Mouse (Mus musculus): Measurements from ENCODE around the gene Nfkbia. TPM values are rescaled to one million over a fixed set of nuclear protein-coding genes. Genes with fewer than 3 reads are reported as not detected.

Gene Nfkbia
- polyA plus RNA-seq, 1 experiment from 2014 or later, result 38.5 TPM

GRCm38 (mm10) chr12:55463992-55464845, 28.2 kb downstream of the Nfkbia start:
- no peak overlapping the region for H3K4me2 ChIP-seq (ENCODE audit: low read depth, low read length)
- H3K9me3 ChIP-seq (ENCODE audit: low read length), result no peaks in the 10 kb centered on the region
- H3K4me3 ChIP-seq (ENCODE audit: low read depth, low read length), result no peak overlapping the region
- peaks cover 38% of the 10 kb centered on the region for H3K4me1 ChIP-seq (ENCODE audit: insufficient read depth)
- peaks cover 10% of the 10 kb centered on the region; the same call in 1 of the 2 replicates for H3K27me3 ChIP-seq (ENCODE audit: insufficient read depth, low read length)
- peak overlapping the region; percentile 75 for H3K27ac ChIP-seq (ENCODE audit: low read depth)
- DNase-seq (no peak), ATAC-seq (no peak)
- no peak for TF ChIP-seq CTCF (IDR thresholded peaks at IDR 0.05; ENCODE audit: low read depth)
- H3K9ac ChIP-seq (replicated peaks), result no peak overlapping the region
- no peaks in the 10 kb centered on the region for H3K36me3 ChIP-seq (replicated peaks; ENCODE audit: insufficient read depth, low read length)
- 58% methylated on average over 16 of the region's 16 CpGs for WGBS (ENCODE audit: insufficient replicate concordance)

GRCm38 (mm10) chr12:55463087-55463486, 29.4 kb downstream of the Nfkbia start:
- no peak for ATAC-seq
- Histone ChIP-seq H3K4me2 (ENCODE audit: low read depth, low read length) (no peak overlapping the region), H3K27ac (ENCODE audit: low read depth) (no peak overlapping the region), H3K9ac (replicated peaks) (no peak overlapping the region), H3K27me3 (ENCODE audit: insufficient read depth, low read length) (peaks cover 14% of the 10 kb centered on the region), H3K4me1 (ENCODE audit: insufficient read depth) (peaks cover 49% of the 10 kb centered on the region), H3K4me3 (ENCODE audit: low read depth, low read length) (no peak overlapping the region), H3K36me3 (replicated peaks; ENCODE audit: insufficient read depth, low read length) (no peaks in the 10 kb centered on the region), H3K9me3 (ENCODE audit: low read length) (no peaks in the 10 kb centered on the region)
- WGBS (ENCODE audit: insufficient replicate concordance), result 84% methylated on average over 5 of the region's 5 CpGs
- DNase-seq, result no peak
- TF ChIP-seq CTCF (IDR thresholded peaks at IDR 0.05; ENCODE audit: low read depth), result no peak
- TF ChIP-seq EP300 (IDR thresholded peaks at IDR 0.05; ENCODE audit: low read depth), result no peak

- Histone ChIP-seq H3K4me1 (ENCODE audit: insufficient read depth) (peaks cover 48% of the 10 kb centered on the region), H3K36me3 (replicated peaks; ENCODE audit: insufficient read depth, low read length) (no peaks in the 10 kb centered on the region), H3K27ac (ENCODE audit: low read depth) (no peak overlapping the region), H3K4me2 (ENCODE audit: low read depth, low read length) (no peak overlapping the region), H3K27me3 (ENCODE audit: insufficient read depth, low read length) (peaks cover 11% of the 10 kb centered on the region), H3K9me3 (ENCODE audit: low read length) (no peaks in the 10 kb centered on the region), H3K9ac (replicated peaks) (no peak overlapping the region), H3K4me3 (ENCODE audit: low read depth, low read length) (no peak overlapping the region)
- ATAC-seq, result no peak
- 72% methylated on average over 6 of the region's 6 CpGs for WGBS (ENCODE audit: insufficient replicate concordance)
- TF ChIP-seq EP300 (IDR thresholded peaks at IDR 0.05; ENCODE audit: low read depth) (no peak), CTCF (IDR thresholded peaks at IDR 0.05; ENCODE audit: low read depth) (no peak)
- no peak for DNase-seq
These were observed 30.0 kb downstream of the Nfkbia start for GRCm38 (mm10) chr12:55462456-55462855.

GRCm38 (mm10) chr12:55461767-55462166, 30.7 kb downstream of the Nfkbia start:
- H3K4me2 ChIP-seq (ENCODE audit: low read depth, low read length), result no peak overlapping the region
- no peaks in the 10 kb centered on the region for H3K36me3 ChIP-seq (replicated peaks; ENCODE audit: insufficient read depth, low read length)
- peaks cover 11% of the 10 kb centered on the region for H3K27me3 ChIP-seq (ENCODE audit: insufficient read depth, low read length)
- no peak overlapping the region for H3K4me3 ChIP-seq (ENCODE audit: low read depth, low read length)
- no peaks in the 10 kb centered on the region for H3K9me3 ChIP-seq (ENCODE audit: low read length)
- peaks cover 41% of the 10 kb centered on the region for H3K4me1 ChIP-seq (ENCODE audit: insufficient read depth)
- DNase-seq (no peak), ATAC-seq (no peak)
- no peak overlapping the region for H3K9ac ChIP-seq (replicated peaks)
- TF ChIP-seq EP300 (IDR thresholded peaks at IDR 0.05; ENCODE audit: low read depth) (no peak), CTCF (IDR thresholded peaks at IDR 0.05; ENCODE audit: low read depth) (no peak)
- no peak overlapping the region for H3K27ac ChIP-seq (ENCODE audit: low read depth)
- 70% methylated on average over 6 of the region's 6 CpGs for WGBS (ENCODE audit: insufficient replicate concordance)

- ATAC-seq, result no peak
- no peak overlapping the region for H3K9ac ChIP-seq (replicated peaks)
- WGBS (ENCODE audit: insufficient replicate concordance), result 67% methylated on average over 4 of the region's 4 CpGs
- no peaks in the 10 kb centered on the region for H3K36me3 ChIP-seq (replicated peaks; ENCODE audit: insufficient read depth, low read length)
- H3K9me3 ChIP-seq (ENCODE audit: low read length), result no peaks in the 10 kb centered on the region
- no peak overlapping the region for H3K4me2 ChIP-seq (ENCODE audit: low read depth, low read length)
- H3K27me3 ChIP-seq (ENCODE audit: insufficient read depth, low read length), result peaks cover 7% of the 10 kb centered on the region; the same call in 1 of the 2 replicates
- no peak overlapping the region for H3K4me3 ChIP-seq (ENCODE audit: low read depth, low read length)
- no peak for DNase-seq
- peaks cover 34% of the 10 kb centered on the region for H3K4me1 ChIP-seq (ENCODE audit: insufficient read depth)
- no peak overlapping the region for H3K27ac ChIP-seq (ENCODE audit: low read depth)
- TF ChIP-seq EP300 (IDR thresholded peaks at IDR 0.05; ENCODE audit: low read depth) (no peak), CTCF (IDR thresholded peaks at IDR 0.05; ENCODE audit: low read depth) (no peak)
These were observed 31.5 kb downstream of the Nfkbia start for GRCm38 (mm10) chr12:55460900-55461299.

- H3K4me3 ChIP-seq (ENCODE audit: low read depth, low read length), result no peak overlapping the region
- H3K27ac ChIP-seq (ENCODE audit: low read depth), result peak overlapping the region; percentile 44; the same call in 1 of the 2 replicates
- H3K36me3 ChIP-seq (replicated peaks; ENCODE audit: insufficient read depth, low read length), result no peaks in the 10 kb centered on the region
- H3K4me1 ChIP-seq (ENCODE audit: insufficient read depth), result peaks cover 23% of the 10 kb centered on the region
- peaks cover 4% of the 10 kb centered on the region; the same call in 1 of the 2 replicates for H3K27me3 ChIP-seq (ENCODE audit: insufficient read depth, low read length)
- 32% methylated on average over 8 of the region's 8 CpGs for WGBS (ENCODE audit: insufficient replicate concordance)
- no peak for DNase-seq
- no peak overlapping the region for H3K4me2 ChIP-seq (ENCODE audit: low read depth, low read length)
- no peaks in the 10 kb centered on the region for H3K9me3 ChIP-seq (ENCODE audit: low read length)
- H3K9ac ChIP-seq (replicated peaks), result no peak overlapping the region
- 0 out of 2 replicates have a peak, but pooled peaks have one; percentile 21 for ATAC-seq
- TF ChIP-seq EP300 (IDR thresholded peaks at IDR 0.05; ENCODE audit: low read depth) (no peak), CTCF (IDR thresholded peaks at IDR 0.05; ENCODE audit: low read depth) (no peak)
These were observed 32.7 kb downstream of the Nfkbia start for GRCm38 (mm10) chr12:55459739-55460138.

All from liver, postnatal 0 days (tissue).